8 mouse cellular contexts compared by ENCODE assay signal in genomic region chr2:165326304-165327190, GRCm38 (mm10). TPM values are rescaled to one million over a fixed set of nuclear protein-coding genes. Genes with fewer than 3 reads are reported as not detected.
A peak's percentile ranks its signal among the peaks of the same experiment; 100 is the strongest.
DNase-seq lines count a peak whose midpoint lies in the region; ATAC-seq lines count a peak whose summit lies in the region.

Elmo2 (minus strand) TSS chr2:165326479.

- peak within 1 kb of the TSS; percentile 87 for H3K4me3 ChIP-seq in hindbrain, embryonic 11.5 days (ENCODE audit: low read depth, low read length)

- H3K27me3 ChIP-seq in hindbrain, embryonic 11.5 days (ENCODE audit: control insufficient read depth, insufficient read depth, low read length) = no peaks in the 10 kb centered on the region

- peak within 1 kb of the TSS; percentile 68 for H3K27ac ChIP-seq in hindbrain, embryonic 11.5 days (ENCODE audit: low read depth, low read length)

- H3K36me3 ChIP-seq in hindbrain, embryonic 11.5 days (ENCODE audit: control insufficient read depth, insufficient read depth, low read length) = no peaks in the 10 kb centered on the region

- peak within 1 kb of the TSS; percentile 89 for H3K4me2 ChIP-seq in hindbrain, embryonic 11.5 days (replicated peaks; ENCODE audit: low read depth, low read length)

- WGBS in hindbrain, embryonic 11.5 days = under 1% methylated on average over 55 of the region's 55 CpGs

- H3K4me1 ChIP-seq in hindbrain, embryonic 11.5 days (replicated peaks; ENCODE audit: control insufficient read depth, insufficient read depth, low read length) = peaks cover 9% of the 10 kb centered on the region; the same call in 1 of the 2 replicates

- DNase-seq in Muller cell, postnatal 12 days (ENCODE audit: inconsistent ontology term) = peak; percentile 99
- peak; percentile 99 for DNase-seq in cerebellum, adult 9-11 months
- DNase-seq in frontal cortex, adult 2 months (ENCODE audit: extremely low spot score in 1 of 2, low spot score in 1 of 2) = peak; percentile 98 to 99
- peak; percentile 97 for DNase-seq in hindbrain, embryonic 11.5 days (ENCODE audit: low spot score)
- peak; percentile 99 for DNase-seq in layer of hippocampus, postnatal 10 days (ENCODE audit: low spot score in 2 of 2)
- peak; percentile 99 for DNase-seq in lung, postnatal 10 days
- peak; percentile 95 for DNase-seq in ovary, postnatal 36 days (ENCODE audit: low spot score)
- peak; percentile 99 for DNase-seq in thymus, postnatal 25 days

- peak within 1 kb of the TSS; percentile 92 for H3K9ac ChIP-seq in hindbrain, embryonic 11.5 days (ENCODE audit: low read depth, low read length)

- ATAC-seq in hindbrain, embryonic 11.5 days (ENCODE audit: low FRiP score) = peak; percentile 97

- H3K9me3 ChIP-seq in hindbrain, embryonic 11.5 days (ENCODE audit: control insufficient read depth, low read length) = no peaks in the 10 kb centered on the region

RNA-seq across cellular contexts. Expression of gene Elmo2, which starts in this region (rescaled TPM):
- polyA plus RNA-seq in frontal cortex, adult 2 months (2012; rRNA removed) = 185 TPM in 2 replicates
- polyA plus RNA-seq in hindbrain, embryonic 11.5 days (2014; fragmentation: Nextera tagmentation; extraction: Ambion mirVana) = 76.7 and 78.5 TPM in 2 replicates
- 100 to 1,000 TPM; 102 to 105 TPM for total RNA-seq in layer of hippocampus, postnatal 10 days (2021)

Comparison
In these comparisons a context has a peak if more than half of its experiments do, and no peak if none do; other contexts are left out.
1. Peak in every context shown above with its lines: DNase-seq, ATAC-seq, H3K4me3 ChIP-seq and H3K27ac ChIP-seq.